Mouse (Mus musculus) adrenal gland, postnatal 4 days (tissue): Measurements from ENCODE around the gene Rtl4. TPM values are rescaled to one million over a fixed set of nuclear protein-coding genes. Genes with fewer than 3 reads are reported as not detected.

Experiments used
- DNase-seq, 2 experiments: peaks; one replicate each; pipeline ENCODE4 v3.0.0; 2021 to 2022; ENCODE audit warnings: low spot score in 2 of 2, mixed read lengths in 2 of 2
- long read RNA-seq, 2 experiments: library from polyadenylated mRNA; stranded (forward); transcript quantifications; one replicate each; pipeline ENCODE4 v2.0.0; 2021
- microRNA-seq: library from miRNA; unstranded; fragments of <30 nt; microRNA quantifications from one replicate; pipeline ENCODE4 v1.2.0, GENCODE M21; 2021
- total RNA-seq, 2 experiments: library from RNA; stranded (reverse); gene quantifications; 2 replicates each; pipeline ENCODE4 v1.2.3; 2021

Gene Rtl4
- total RNA-seq, result 1 to 10 TPM; 2.9 to 3.6 TPM
- long read RNA-seq, experiment 1, partial matches to known transcripts, result 0 of 1 reads
- long read RNA-seq, experiment 1, other reads (novel, unspliced or antisense), result 1 of 1 reads
- long read RNA-seq, experiment 2, partial matches to known transcripts, result 0 of 1 reads
- long read RNA-seq, experiment 2, other reads (novel, unspliced or antisense), result 1 of 1 reads

- no peak for DNase-seq
Observed at GRCm38 (mm10) chrX:144688207-144689118, at the start of gene Rtl4. Gene Rtl4 (plus strand): TSS chrX:144688907.

GRCm38 (mm10) chrX:144644756-144645155, 44.0 kb upstream of the Rtl4 start:
- DNase-seq, result no peak

- DNase-seq, result no peak
Observed at GRCm38 (mm10) chrX:144645394-144645793, 43.3 kb upstream of the Rtl4 start.

- DNase-seq, result no peak
Observed at GRCm38 (mm10) chrX:144652196-144652595, 36.5 kb upstream of the Rtl4 start.

- DNase-seq, result no peak
Observed at GRCm38 (mm10) chrX:144687742-144688141, 965 bp upstream of the Rtl4 start.

- DNase-seq, result no peak
Observed at GRCm38 (mm10) chrX:144688142-144688206, 733 bp upstream of the Rtl4 start, which contains the start of gene Trpc5. Gene Trpc5 (minus strand): TSS chrX:144688180.

GRCm38 (mm10) chrX:144689119-144689858, 582 bp downstream of the Rtl4 start:
- no peak for DNase-seq

- DNase-seq, result no peak
Observed at GRCm38 (mm10) chrX:144689859-144690181, 1.1 kb downstream of the Rtl4 start.

GRCm38 (mm10) chrX:144716330-144716729, 27.6 kb downstream of the Rtl4 start:
- no peak for DNase-seq

GRCm38 (mm10) chrX:144747528-144748049, 58.9 kb downstream of the Rtl4 start:
- DNase-seq, result no peak

GRCm38 (mm10) chrX:144986980-144987379, 298.3 kb downstream of the Rtl4 start:
- no peak for DNase-seq

GRCm38 (mm10) chrX:145065484-145065913, 376.8 kb downstream of the Rtl4 start:
- no peak for DNase-seq

GRCm38 (mm10) chrX:145089802-145090201, 401.1 kb downstream of the Rtl4 start:
- DNase-seq, result no peak

GRCm38 (mm10) chrX:145090360-145090759, 401.7 kb downstream of the Rtl4 start:
- no peak for DNase-seq

- DNase-seq, result no peak
Observed at GRCm38 (mm10) chrX:145090964-145091363, 402.3 kb downstream of the Rtl4 start.

Small RNA genes within 50 kb of the gene (microRNA-seq; reads per million reads assigned to microRNA genes)
- gene Mir3472, result not detected

Other genes with a start within 250 kb of the Rtl4 start
- under 1 TPM in 1 of 2 experiments, not detected in 1; 0.23 TPM for gene Trpc5os, start 232.3 kb upstream of the Rtl4 start, total RNA-seq
- 1 to 10 TPM; 2.9 to 4.0 TPM for gene Trpc5, start 727 bp upstream of the Rtl4 start, total RNA-seq